Mouse (Mus musculus) thymus, adult 2 months (tissue): ENCODE data around the gene Glt6d1.

Source experiments
- CTCF ChIP-seq: fragments of 200-500 bp; IDR thresholded peaks from 2 replicates; pipeline ENCODE4 v1.5.1; 2012; ENCODE audit warnings: mild to moderate bottlenecking, control low read depth, low read length, moderate library complexity, borderline replicate concordance; ENCODE audit not compliant: control insufficient read depth, poor library complexity, insufficient read depth; ENCODE audit errors: extremely low read depth
- POLR2A ChIP-seq: fragments of 200-500 bp; IDR thresholded peaks from 2 replicates; pipeline ENCODE4 v1.6.1; 2012; ENCODE audit warnings: mild to moderate bottlenecking, low read length, control low read depth, moderate library complexity; ENCODE audit not compliant: control insufficient read depth, poor library complexity, insufficient read depth; ENCODE audit errors: extremely low read depth

GRCm38 (mm10) chr2:25813364-25813763 is 2.3 kb downstream of the Glt6d1 start:
- TF ChIP-seq CTCF (no peak), POLR2A (no peak)
